Mouse (Mus musculus) bone marrow macrophage, adult 2 months (primary cell): ENCODE results near the gene Rbbp5. TPM values are rescaled to one million over a fixed set of nuclear protein-coding genes. Genes with fewer than 3 reads are reported as not detected.

Experiments
- H3K27ac ChIP-seq: 2 replicates; pipeline ENCODE4 v1.5.1; 2012; ENCODE audit warnings: low read depth, low read length; ENCODE audit not compliant: insufficient read depth
- H3K4me1 ChIP-seq: 2 replicates; pipeline ENCODE4 v1.6.1; 2012; ENCODE audit warnings: low read length; ENCODE audit not compliant: control insufficient read depth, insufficient read depth
- H3K4me3 ChIP-seq: 2 replicates; pipeline ENCODE4 v1.5.1; 2012; ENCODE audit warnings: mild to moderate bottlenecking, low read length, moderate library complexity; ENCODE audit not compliant: insufficient read depth
- CTCF ChIP-seq: IDR thresholded peaks from 2 replicates; pipeline ENCODE4 v1.5.1; 2012; ENCODE audit warnings: low read depth, mild to moderate bottlenecking, low read length, moderate library complexity
- POLR2A ChIP-seq: IDR thresholded peaks from 2 replicates; pipeline ENCODE4 v1.6.1; 2012; ENCODE audit warnings: mild to moderate bottlenecking, low read depth, low read length, borderline replicate concordance
- polyA plus RNA-seq: library from polyadenylated mRNA; stranded (reverse); fragments of >200 nt; gene quantifications from 2 replicates; pipeline ENCODE4 v1.2.4, GENCODE M21; 2012; ENCODE audit not compliant: missing spikeins, insufficient read depth, insufficient read length

The Rbbp5 gene
- polyA plus RNA-seq, 1 experiment: 45.1 TPM

GRCm38 (mm10) chr1:132535541-132535940, 58.4 kb downstream of the Rbbp5 start:
- no peak for TF ChIP-seq POLR2A
- no peak for TF ChIP-seq CTCF
- no peak overlapping the region for H3K27ac ChIP-seq
- H3K4me3 ChIP-seq: no peak overlapping the region
- no peaks in the 10 kb centered on the region for H3K4me1 ChIP-seq

GRCm38 (mm10) chr1:132536416-132536815, 59.3 kb downstream of the Rbbp5 start:
- no peaks in the 10 kb centered on the region for H3K4me1 ChIP-seq
- TF ChIP-seq POLR2A (no peak), CTCF (no peak)
- H3K27ac ChIP-seq: no peak overlapping the region
- H3K4me3 ChIP-seq: no peak overlapping the region

GRCm38 (mm10) chr1:132537736-132538135, 60.6 kb downstream of the Rbbp5 start:
- TF ChIP-seq CTCF (no peak), POLR2A (no peak)
- H3K4me1 ChIP-seq: no peaks in the 10 kb centered on the region

GRCm38 (mm10) chr1:132540701-132541100, 63.5 kb downstream of the Rbbp5 start:
- no peak for TF ChIP-seq CTCF
- TF ChIP-seq POLR2A: no peak
- no peaks in the 10 kb centered on the region for H3K4me1 ChIP-seq
- no peak overlapping the region for H3K27ac ChIP-seq
- H3K4me3 ChIP-seq: no peak overlapping the region

More at GRCm38 (mm10) chr1:132537736-132538135, 60.6 kb downstream of the Rbbp5 start:
- no peak overlapping the region for H3K4me3 ChIP-seq
- H3K27ac ChIP-seq: no peak overlapping the region

- Histone ChIP-seq H3K4me3 (no peak overlapping the region), H3K4me1 (no peaks in the 10 kb centered on the region), H3K27ac (no peak overlapping the region)
- TF ChIP-seq CTCF (no peak), POLR2A (no peak)
Measured at GRCm38 (mm10) chr1:132541171-132541823, 64.1 kb downstream of the Rbbp5 start.

GRCm38 (mm10) chr1:132541824-132542599, 64.8 kb downstream of the Rbbp5 start:
- TF ChIP-seq CTCF (no peak), POLR2A (no peak)
- H3K27ac ChIP-seq: no peak overlapping the region
- H3K4me1 ChIP-seq: no peaks in the 10 kb centered on the region
- no peak overlapping the region for H3K4me3 ChIP-seq

GRCm38 (mm10) chr1:132542762-132543306, 65.7 kb downstream of the Rbbp5 start, which contains the start of gene Cntn2:
TSS of gene Cntn2 (minus strand) at chr1:132543256.
- Histone ChIP-seq H3K4me1 (no peaks in the 10 kb centered on the region), H3K27ac (no peak within 1 kb of the TSS), H3K4me3 (no peak within 1 kb of the TSS)
- TF ChIP-seq CTCF (no peak), POLR2A (no peak)

- no peak overlapping the region for H3K4me3 ChIP-seq
- TF ChIP-seq CTCF: no peak
- no peak for TF ChIP-seq POLR2A
- no peaks in the 10 kb centered on the region for H3K4me1 ChIP-seq
- no peak overlapping the region for H3K27ac ChIP-seq
Measured at GRCm38 (mm10) chr1:132543789-132544188, 66.6 kb downstream of the Rbbp5 start.

Other genes starting within 250 kb of the Rbbp5 start
- gene Gm10188, start 247.6 kb upstream of the Rbbp5 start, polyA plus RNA-seq: not detected in 2 replicates
- not detected in 2 replicates for gene Klhdc8a, start 178.7 kb upstream of the Rbbp5 start, polyA plus RNA-seq
- gene Nuak2, start 161.2 kb upstream of the Rbbp5 start, polyA plus RNA-seq: 22.6 and 24.5 TPM in 2 replicates
- 9.3 and 11.2 TPM in 2 replicates for gene Tmcc2, start 86.1 kb upstream of the Rbbp5 start, polyA plus RNA-seq
- gene Dstyk, start 59.8 kb upstream of the Rbbp5 start, polyA plus RNA-seq: 24.1 and 26.8 TPM in 2 replicates
- 11.9 and 13.0 TPM in 2 replicates for gene Tmem81, start 28.9 kb downstream of the Rbbp5 start, polyA plus RNA-seq
- not detected in 2 replicates for gene Cntn2, start 65.9 kb downstream of the Rbbp5 start, polyA plus RNA-seq